Mouse (Mus musculus): ENCODE results near the gene Ptger4. TPM values are rescaled to one million over a fixed set of nuclear protein-coding genes. Genes with fewer than 3 reads are reported as not detected.

The Ptger4 gene
- polyA plus RNA-seq (2014; fragmentation: Illumina TruSeq; extraction: RNeasy Lipid Tissue Mini Kit (QIAGEN cat#74804); ENCODE audit: low read depth, low replicate concordance), result 2.1 TPM

DNA sequence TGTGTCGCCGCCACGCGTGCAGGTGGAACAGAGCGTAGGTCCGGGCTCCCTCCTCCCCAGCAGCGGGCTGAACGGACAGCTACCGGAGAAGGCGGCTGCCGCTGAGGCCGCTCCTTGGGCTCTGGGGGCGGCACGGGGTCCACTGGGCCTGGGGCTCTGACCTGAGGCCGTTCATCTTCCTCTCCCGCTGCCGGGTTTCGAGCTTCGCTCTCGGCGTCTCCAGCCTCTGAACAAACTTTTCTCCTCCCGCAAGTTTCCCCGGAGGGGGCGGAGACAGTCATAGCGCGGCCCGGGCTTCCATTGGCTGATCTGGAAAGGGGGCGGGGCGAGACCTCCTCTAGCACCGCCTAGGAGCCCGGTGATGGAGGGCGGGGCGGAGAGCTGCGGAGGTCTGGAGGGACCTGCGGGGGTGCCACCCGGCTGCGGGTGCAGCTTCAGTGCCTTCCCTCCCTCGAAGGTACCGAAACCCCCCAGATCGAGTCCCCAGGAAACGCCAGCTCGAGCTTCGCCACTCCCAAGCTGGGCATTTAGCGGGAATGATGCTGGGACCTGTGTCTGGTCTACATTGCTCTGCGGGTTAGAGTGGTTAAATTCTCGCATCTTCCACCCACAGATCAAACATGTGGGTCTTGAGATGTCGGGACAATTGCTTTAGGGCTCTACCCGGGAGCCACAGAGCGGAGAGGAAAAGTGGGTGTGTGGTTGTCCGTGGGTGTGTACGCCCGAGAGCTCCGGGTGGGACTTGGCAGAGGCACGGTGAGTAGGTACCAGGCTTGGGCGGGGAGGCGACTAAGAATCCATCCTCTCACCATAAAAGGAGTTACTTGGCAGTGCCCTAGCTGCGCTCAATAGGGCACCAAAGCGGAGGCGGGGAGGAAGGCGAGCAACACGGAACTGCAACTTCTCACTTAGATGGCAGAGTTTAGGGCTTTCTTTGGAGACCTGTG lies at the start of gene Ptger4:
Gene Ptger4 (minus strand): TSS at position 229 of the 947 bp plus-strand sequence.

GRCm38 (mm10) chr15:5185366-5186292 lies 58.4 kb downstream of the Ptger4 start, which contains the start of gene Ttc33:
TSS of gene Ttc33 (plus strand) at chr15:5185525.

Other genes starting within 250 kb of the Ptger4 start
- 1.6 TPM for gene C7, start 180.4 kb downstream of the Ptger4 start, polyA plus RNA-seq (2014; fragmentation: Illumina TruSeq; extraction: RNeasy Lipid Tissue Mini Kit (QIAGEN cat#74804); ENCODE audit: low read depth, low replicate concordance)
- gene Card6, start 135.6 kb downstream of the Ptger4 start, polyA plus RNA-seq (2014; fragmentation: Illumina TruSeq; extraction: RNeasy Lipid Tissue Mini Kit (QIAGEN cat#74804); ENCODE audit: low read depth, low replicate concordance), result 3.8 TPM
- 461 TPM for gene Rpl37, start 127.5 kb downstream of the Ptger4 start, polyA plus RNA-seq (2014; fragmentation: Illumina TruSeq; extraction: RNeasy Lipid Tissue Mini Kit (QIAGEN cat#74804); ENCODE audit: low read depth, low replicate concordance)
- gene Prkaa1, start 100.3 kb downstream of the Ptger4 start, polyA plus RNA-seq (2014; fragmentation: Illumina TruSeq; extraction: RNeasy Lipid Tissue Mini Kit (QIAGEN cat#74804); ENCODE audit: low read depth, low replicate concordance), result 11.3 TPM
- gene Ttc33, start 58.7 kb downstream of the Ptger4 start, polyA plus RNA-seq (2014; fragmentation: Illumina TruSeq; extraction: RNeasy Lipid Tissue Mini Kit (QIAGEN cat#74804); ENCODE audit: low read depth, low replicate concordance), result 38.8 TPM

All from heart, adult 10 weeks (tissue).